18 mouse cellular contexts compared by ENCODE assay signal in the genomic region with DNA sequence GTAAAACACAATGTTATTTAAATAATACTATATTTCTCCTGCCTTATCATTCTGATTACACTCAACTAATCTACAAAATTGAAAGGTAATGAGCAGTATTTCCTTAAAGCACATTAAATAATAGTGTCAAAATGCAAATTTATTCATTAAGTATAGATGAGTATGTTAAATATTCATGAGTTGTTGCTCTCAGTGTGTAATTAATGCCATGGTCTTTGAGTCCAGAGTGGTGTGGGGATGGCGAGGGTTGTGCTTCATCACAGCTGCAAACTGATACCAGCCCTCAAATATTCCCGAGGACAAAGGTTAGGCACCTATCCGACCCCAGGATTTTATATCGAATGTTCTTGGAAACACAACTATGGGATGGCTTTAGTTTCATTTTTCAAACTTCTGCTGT.
DNase-seq lines count a peak whose midpoint lies in the region; ATAC-seq and TF ChIP-seq lines count a peak whose summit lies in the region.
"Had no signal": no experiment of that assay in that cellular context is flagged by ENCODE, and none has a peak within 500 bp of the region (broad histone marks: within the 10 kb centered on the region; RNA-seq: fewer than 3 reads in every experiment).

No protein-coding gene starts in this region.

- TF ChIP-seq CTCF in forebrain, postnatal 0 days (IDR thresholded peaks at IDR 0.05; ENCODE audit: low read depth): no peak

- H3K4me3 ChIP-seq in forebrain, embryonic 11.5 days (ENCODE audit: low read depth, low read length): no peak overlapping the region
- no peak overlapping the region for H3K4me3 ChIP-seq in forebrain, postnatal 0 days (ENCODE audit: low read depth, low read length)
- H3K4me3 ChIP-seq in midbrain, embryonic 12.5 days: no peak overlapping the region
- no peak overlapping the region for H3K4me3 ChIP-seq in midbrain, embryonic 11.5 days (ENCODE audit: low read depth, low read length)
- H3K4me3 ChIP-seq in neural tube, embryonic 11.5 days (ENCODE audit: low read depth, low read length): no peak overlapping the region
- H3K4me3 ChIP-seq in forebrain, embryonic 16.5 days (replicated peaks; ENCODE audit: low read length): no peak overlapping the region
- H3K4me3 ChIP-seq: embryonic facial prominence, embryonic 10.5 days; heart, adult 2 months; heart, embryonic 15.5 days had no signal

- 0 out of 2 replicates have a peak, but pooled peaks have one; percentile 10 for ATAC-seq in forebrain, embryonic 11.5 days (replicated peaks; ENCODE audit: low FRiP score)
- no peak for ATAC-seq in forebrain, postnatal 0 days
- peak; percentile 65; the same call in 1 of the 2 replicates for ATAC-seq in midbrain, embryonic 12.5 days (ENCODE audit: low FRiP score, low read depth)
- ATAC-seq in midbrain, embryonic 11.5 days (ENCODE audit: low FRiP score): no peak
- peak; percentile 58; the same call in 1 of the 2 replicates for ATAC-seq in neural tube, embryonic 11.5 days (ENCODE audit: insufficient read depth, low FRiP score, low TSS enrichment)
- peak; percentile 62 for ATAC-seq in forebrain, embryonic 16.5 days
- ATAC-seq: hindbrain, postnatal 0 days had no signal

- no peaks in the 10 kb centered on the region for H3K36me3 ChIP-seq in forebrain, embryonic 11.5 days (ENCODE audit: control insufficient read depth, insufficient read depth, low read length)
- no peaks in the 10 kb centered on the region for H3K36me3 ChIP-seq in forebrain, postnatal 0 days (ENCODE audit: insufficient read depth)
- H3K36me3 ChIP-seq in midbrain, embryonic 12.5 days: no peaks in the 10 kb centered on the region
- no peaks in the 10 kb centered on the region for H3K36me3 ChIP-seq in midbrain, embryonic 11.5 days (ENCODE audit: control insufficient read depth, insufficient read depth, low read length)
- no peaks in the 10 kb centered on the region for H3K36me3 ChIP-seq in neural tube, embryonic 11.5 days (ENCODE audit: control insufficient read depth, insufficient read depth, low read length)
- H3K36me3 ChIP-seq in forebrain, embryonic 16.5 days (ENCODE audit: control insufficient read depth, insufficient read depth): no peaks in the 10 kb centered on the region
- H3K36me3 ChIP-seq: embryonic facial prominence, embryonic 10.5 days; heart, embryonic 15.5 days had no signal

- H3K27ac ChIP-seq in forebrain, embryonic 11.5 days (ENCODE audit: low read depth, low read length): no peak overlapping the region
- H3K27ac ChIP-seq in forebrain, postnatal 0 days (ENCODE audit: low read depth, low read length): no peak overlapping the region
- no peak overlapping the region for H3K27ac ChIP-seq in midbrain, embryonic 12.5 days (replicated peaks)
- H3K27ac ChIP-seq in midbrain, embryonic 11.5 days (ENCODE audit: low read depth, low read length): no peak overlapping the region
- H3K27ac ChIP-seq in neural tube, embryonic 11.5 days (ENCODE audit: low read depth, low read length): no peak overlapping the region
- H3K27ac ChIP-seq in forebrain, embryonic 16.5 days (ENCODE audit: low read length): no peak overlapping the region
- H3K27ac ChIP-seq: embryonic facial prominence, embryonic 10.5 days; heart, adult 2 months; heart, embryonic 15.5 days; hindbrain, postnatal 0 days had no signal

- no peak overlapping the region for H3K4me2 ChIP-seq in forebrain, embryonic 11.5 days (ENCODE audit: low read depth, low read length, severe bottlenecking)
- H3K4me2 ChIP-seq in forebrain, postnatal 0 days (ENCODE audit: low read depth): no peak overlapping the region
- H3K4me2 ChIP-seq in midbrain, embryonic 12.5 days (replicated peaks): no peak overlapping the region
- H3K4me2 ChIP-seq in midbrain, embryonic 11.5 days: no peak overlapping the region
- H3K4me2 ChIP-seq in neural tube, embryonic 11.5 days (ENCODE audit: low read depth): no peak overlapping the region
- H3K4me2 ChIP-seq in forebrain, embryonic 16.5 days (ENCODE audit: low read length): no peak overlapping the region; the same call in 1 of the 2 replicates
- H3K4me2 ChIP-seq: heart, embryonic 11.5 days; heart, embryonic 15.5 days had no signal

- H3K9me3 ChIP-seq in forebrain, embryonic 11.5 days (ENCODE audit: control insufficient read depth, low read length): no peaks in the 10 kb centered on the region
- no peaks in the 10 kb centered on the region for H3K9me3 ChIP-seq in forebrain, postnatal 0 days (ENCODE audit: low read length)
- no peaks in the 10 kb centered on the region for H3K9me3 ChIP-seq in midbrain, embryonic 12.5 days
- H3K9me3 ChIP-seq in midbrain, embryonic 11.5 days (ENCODE audit: control insufficient read depth, low read length): no peaks in the 10 kb centered on the region
- H3K9me3 ChIP-seq in neural tube, embryonic 11.5 days (ENCODE audit: control insufficient read depth, low read length): no peaks in the 10 kb centered on the region
- H3K9me3 ChIP-seq in forebrain, embryonic 16.5 days (ENCODE audit: control insufficient read depth, low read length): no peaks in the 10 kb centered on the region
- H3K9me3 ChIP-seq: embryonic facial prominence, embryonic 10.5 days; heart, embryonic 15.5 days had no signal

- no peaks in the 10 kb centered on the region for H3K27me3 ChIP-seq in forebrain, embryonic 11.5 days (ENCODE audit: control insufficient read depth, insufficient read depth, low read length)
- H3K27me3 ChIP-seq in forebrain, postnatal 0 days (ENCODE audit: insufficient read depth, low read length): no peaks in the 10 kb centered on the region
- no peaks in the 10 kb centered on the region for H3K27me3 ChIP-seq in midbrain, embryonic 12.5 days
- no peaks in the 10 kb centered on the region for H3K27me3 ChIP-seq in midbrain, embryonic 11.5 days (ENCODE audit: control insufficient read depth, insufficient read depth, low read length)
- no peaks in the 10 kb centered on the region for H3K27me3 ChIP-seq in neural tube, embryonic 11.5 days (ENCODE audit: control insufficient read depth, insufficient read depth, low read length)
- H3K27me3 ChIP-seq in forebrain, embryonic 16.5 days (replicated peaks; ENCODE audit: control insufficient read depth, insufficient read depth, low read length): no peaks in the 10 kb centered on the region
- H3K27me3 ChIP-seq: heart, embryonic 15.5 days had no signal

- H3K9ac ChIP-seq in forebrain, embryonic 11.5 days (ENCODE audit: low read length): no peak overlapping the region
- no peak overlapping the region for H3K9ac ChIP-seq in forebrain, postnatal 0 days
- no peak overlapping the region for H3K9ac ChIP-seq in midbrain, embryonic 12.5 days (replicated peaks)
- H3K9ac ChIP-seq in midbrain, embryonic 11.5 days (ENCODE audit: low read length): no peak overlapping the region
- no peak overlapping the region for H3K9ac ChIP-seq in neural tube, embryonic 11.5 days (ENCODE audit: low read length)
- no peak overlapping the region for H3K9ac ChIP-seq in forebrain, embryonic 16.5 days (replicated peaks; ENCODE audit: low read depth, low read length)
- H3K9ac ChIP-seq: heart, embryonic 15.5 days had no signal

- no peak for DNase-seq in forebrain, embryonic 11.5 days (ENCODE audit: low spot score)
- no peak for DNase-seq in forebrain, postnatal 0 days
- DNase-seq in midbrain, embryonic 11.5 days (ENCODE audit: low spot score, missing footprints): no peak
- DNase-seq in neural tube, embryonic 11.5 days (ENCODE audit: low spot score): no peak
- DNase-seq in neural tube, embryonic 10.5 days (ENCODE audit: extremely low spot score, low spot score): no peak
- DNase-seq in cerebellum, adult 9-10 months: no peak
- DNase-seq: adrenal gland, postnatal 10 days; B cell, adult 2 months; cerebellum, adult 18-20 months; gastrocnemius, postnatal 14 days; heart, adult 2 months; heart, postnatal 14 days had no signal

- 63% methylated on average over 4 of the region's 4 CpGs for WGBS in forebrain, embryonic 11.5 days
- WGBS in forebrain, postnatal 0 days: 56% methylated on average over 4 of the region's 4 CpGs
- WGBS in midbrain, embryonic 12.5 days: 79% methylated on average over 4 of the region's 4 CpGs
- 75% methylated on average over 4 of the region's 4 CpGs for WGBS in midbrain, embryonic 11.5 days
- WGBS in neural tube, embryonic 11.5 days: 73% methylated on average over 4 of the region's 4 CpGs
- WGBS in forebrain, embryonic 16.5 days: 53% methylated on average over 4 of the region's 4 CpGs

- no peaks in the 10 kb centered on the region for H3K4me1 ChIP-seq in forebrain, embryonic 11.5 days (replicated peaks; ENCODE audit: control insufficient read depth, insufficient read depth, low read length)
- no peaks in the 10 kb centered on the region for H3K4me1 ChIP-seq in forebrain, postnatal 0 days (ENCODE audit: insufficient read depth)
- H3K4me1 ChIP-seq in midbrain, embryonic 12.5 days: peaks cover 5% of the 10 kb centered on the region; the same call in 1 of the 2 replicates
- no peaks in the 10 kb centered on the region; the same call in 1 of the 2 replicates for H3K4me1 ChIP-seq in midbrain, embryonic 11.5 days (ENCODE audit: control insufficient read depth, insufficient read depth, low read length)
- no peaks in the 10 kb centered on the region for H3K4me1 ChIP-seq in neural tube, embryonic 11.5 days (ENCODE audit: control insufficient read depth, insufficient read depth, low read length)
- H3K4me1 ChIP-seq in forebrain, embryonic 16.5 days (replicated peaks; ENCODE audit: control insufficient read depth, insufficient read depth, low read length): peaks cover 4% of the 10 kb centered on the region
- H3K4me1 ChIP-seq: heart, embryonic 15.5 days had no signal

Comparison
In these comparisons a context has a peak if more than half of its experiments do, and no peak if none do; other contexts are left out.
1. ATAC-seq: peak in forebrain, embryonic 11.5 days (single experiment), midbrain, embryonic 12.5 days (single experiment), neural tube, embryonic 11.5 days (single experiment) and forebrain, embryonic 16.5 days (single experiment); none in forebrain, postnatal 0 days (single experiment) and midbrain, embryonic 11.5 days (single experiment).